Mouse (Mus musculus): Measurements from ENCODE around the gene C1qtnf6. TPM values are rescaled to one million over a fixed set of nuclear protein-coding genes. Genes with fewer than 3 reads are reported as not detected.
A peak's percentile ranks its signal among the peaks of the same experiment; 100 is the strongest.

Gene C1qtnf6
- total RNA-seq, 2 experiments from 2014 or later, result 0.46 to 5.3 TPM

DNA sequence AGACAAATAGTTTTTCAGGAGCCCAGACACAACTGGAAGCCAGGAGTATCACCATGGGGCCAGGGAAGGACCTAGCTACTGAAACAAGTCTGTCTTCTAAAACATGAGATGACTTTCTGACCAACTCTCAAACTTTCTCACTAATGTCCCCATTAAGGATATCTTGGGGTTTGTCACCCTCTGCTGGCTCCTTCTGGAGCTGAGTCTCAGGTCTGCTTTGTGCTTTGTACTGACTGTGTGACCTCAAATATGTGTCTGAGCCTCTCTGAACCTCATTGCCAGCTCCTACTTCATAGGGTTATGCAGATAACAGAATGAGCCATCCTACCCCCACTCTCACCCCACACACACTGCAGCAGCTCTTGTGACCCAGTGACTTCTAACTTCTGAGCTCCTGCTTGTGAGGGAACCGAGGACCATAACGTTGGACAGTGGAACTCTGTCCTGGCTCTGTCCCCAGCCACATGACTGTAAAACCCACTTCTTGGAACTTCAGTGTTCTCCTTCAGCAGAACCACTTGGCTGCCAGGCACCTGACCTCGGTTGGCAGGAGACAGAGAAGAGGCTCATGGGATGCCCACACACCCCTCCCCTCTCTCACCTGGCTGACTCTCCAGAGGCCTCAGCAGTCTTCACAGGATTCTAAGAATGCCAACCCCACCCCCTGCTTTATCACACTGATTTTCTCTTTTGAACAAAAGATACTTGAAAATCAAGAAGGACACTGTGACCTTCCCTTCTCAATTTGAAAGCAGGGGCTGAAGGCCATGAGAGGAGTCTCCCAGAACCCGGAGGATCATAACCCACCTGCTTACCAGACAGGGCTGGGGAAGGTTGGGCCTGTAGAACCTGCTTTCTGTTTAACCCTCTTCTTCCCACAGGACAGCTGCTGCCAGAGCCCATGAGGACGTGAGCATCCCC is 16.5 kb upstream of the C1qtnf6 start:
- peak; percentile 50 for ATAC-seq (replicated peaks; ENCODE audit: poor library complexity)

DNA sequence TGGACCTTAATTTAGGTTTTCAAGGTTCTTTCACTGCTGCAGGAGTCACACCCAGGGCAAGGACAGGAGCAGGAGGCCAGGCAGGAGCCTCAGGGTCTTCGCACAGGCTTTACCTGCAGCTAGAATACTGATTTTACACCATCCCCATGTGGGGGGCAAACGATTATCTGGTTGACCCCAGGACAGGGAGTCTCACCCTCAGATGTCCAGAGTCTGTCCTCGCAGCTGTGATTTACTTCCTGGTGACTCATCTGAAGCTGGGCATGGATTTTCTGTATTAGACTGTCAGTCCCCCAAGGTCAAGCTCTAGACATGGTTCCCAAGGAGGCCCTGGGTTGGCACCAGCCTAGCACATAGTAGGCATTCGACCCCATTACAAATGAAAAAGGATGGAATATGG is 14.8 kb upstream of the C1qtnf6 start:
- ATAC-seq (replicated peaks; ENCODE audit: poor library complexity), result no peak

DNA sequence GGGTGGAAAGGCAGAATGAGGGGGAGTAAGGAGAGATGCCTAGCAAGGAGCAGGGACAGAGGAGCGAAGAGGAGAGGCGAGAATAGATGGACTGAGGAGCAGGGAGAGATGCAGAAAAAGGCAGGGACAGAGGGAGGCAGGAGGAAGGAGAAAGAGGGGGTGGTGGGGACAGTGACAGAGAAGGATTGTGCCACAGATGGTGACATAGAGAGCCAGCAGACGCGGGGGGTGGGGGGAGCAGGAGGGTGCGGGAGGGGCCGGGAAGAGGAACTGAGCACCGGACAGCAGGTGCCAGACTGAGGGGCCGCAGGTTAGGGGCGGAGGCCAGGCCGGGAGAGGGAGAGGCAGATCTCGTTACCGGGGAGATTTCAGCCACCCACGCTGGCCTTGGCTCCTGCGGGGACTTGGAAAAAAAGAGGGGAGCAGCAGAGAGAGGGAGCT is 13.4 kb upstream of the C1qtnf6 start, which contains the start of gene Sstr3:
Gene Sstr3 (minus strand): TSS at position 125 of the 441 bp plus-strand sequence.
- 0 out of 2 replicates have a peak, but pooled peaks have one; percentile 24 for ATAC-seq (replicated peaks; ENCODE audit: poor library complexity)

DNA sequence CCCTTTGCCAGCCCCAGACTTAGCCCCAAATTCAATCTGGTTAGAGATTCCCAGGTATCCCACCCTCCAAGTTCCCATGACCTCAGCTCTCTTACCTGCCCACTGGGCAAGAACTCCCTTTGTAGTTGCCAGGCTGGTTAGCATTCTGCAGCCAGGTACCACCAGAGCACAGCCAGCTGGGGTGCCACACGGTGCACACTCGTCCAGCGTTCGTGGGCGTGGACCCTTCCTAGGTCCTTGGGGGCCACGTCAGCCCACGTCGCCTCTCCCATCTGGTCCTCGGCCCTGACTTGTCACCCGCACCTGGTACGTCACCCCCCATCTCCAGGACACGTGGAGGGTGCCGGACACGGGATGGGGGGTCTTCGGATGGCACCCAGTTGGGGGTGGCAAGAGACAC is 12.8 kb upstream of the C1qtnf6 start:
- ATAC-seq (replicated peaks; ENCODE audit: poor library complexity), result no peak

DNA sequence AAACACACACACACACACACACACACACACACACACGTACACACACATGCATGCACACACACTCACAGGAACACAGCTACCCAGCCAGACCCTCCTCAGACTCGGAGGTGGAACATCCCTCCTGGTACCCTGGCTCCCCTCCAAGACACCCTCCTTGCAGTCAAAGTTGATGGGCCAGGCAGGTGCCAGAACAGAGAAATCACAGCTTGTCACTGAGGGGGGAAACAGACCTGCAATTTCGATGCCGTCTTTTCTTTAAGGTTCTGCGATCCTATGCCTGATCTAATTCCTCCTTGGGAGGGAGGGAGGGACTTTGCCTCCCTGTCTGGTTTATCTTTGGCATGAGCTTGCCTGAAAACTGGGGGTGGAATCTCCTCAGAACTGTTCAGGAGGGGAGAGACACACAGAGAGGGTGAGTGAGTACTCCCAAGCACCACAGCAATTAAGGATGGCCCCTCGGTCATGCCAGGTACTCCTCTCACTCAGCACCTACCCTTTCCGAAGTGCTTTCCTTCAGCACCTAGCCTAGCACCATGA is 11.6 kb upstream of the C1qtnf6 start:
- no peak for ATAC-seq (replicated peaks; ENCODE audit: poor library complexity)

DNA sequence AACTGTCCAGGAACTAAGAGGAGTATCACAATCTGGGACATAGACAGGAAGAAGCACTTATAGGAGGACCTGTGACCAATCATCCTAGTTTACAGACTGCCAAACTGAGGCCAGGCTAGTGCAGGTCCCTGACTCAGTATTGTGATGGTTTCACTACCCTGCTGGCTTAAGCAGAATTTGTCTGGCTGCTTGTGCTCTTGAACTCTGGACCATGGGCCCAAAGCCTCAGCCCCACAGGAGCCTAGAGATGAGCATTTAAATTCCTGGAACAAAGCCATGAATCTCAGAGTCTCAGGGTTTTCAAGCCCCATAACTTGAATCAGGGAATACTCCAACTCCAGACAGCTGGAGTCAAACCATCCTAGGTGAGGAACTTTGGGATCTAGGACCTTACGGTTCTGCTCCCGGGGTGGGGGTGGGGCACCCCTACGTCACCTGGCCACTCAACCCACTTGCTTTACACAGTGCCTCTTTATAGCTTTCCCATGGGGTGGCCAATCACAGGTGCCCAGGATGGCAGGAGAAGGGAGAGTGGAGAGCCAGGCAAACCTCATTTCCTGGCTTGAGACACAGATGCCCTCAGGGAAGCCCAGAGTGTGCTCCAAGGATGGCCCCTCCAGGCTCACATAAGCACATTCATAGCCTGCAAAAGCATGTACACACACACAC is 11.0 kb upstream of the C1qtnf6 start:
- ATAC-seq (replicated peaks; ENCODE audit: poor library complexity), result no peak

DNA sequence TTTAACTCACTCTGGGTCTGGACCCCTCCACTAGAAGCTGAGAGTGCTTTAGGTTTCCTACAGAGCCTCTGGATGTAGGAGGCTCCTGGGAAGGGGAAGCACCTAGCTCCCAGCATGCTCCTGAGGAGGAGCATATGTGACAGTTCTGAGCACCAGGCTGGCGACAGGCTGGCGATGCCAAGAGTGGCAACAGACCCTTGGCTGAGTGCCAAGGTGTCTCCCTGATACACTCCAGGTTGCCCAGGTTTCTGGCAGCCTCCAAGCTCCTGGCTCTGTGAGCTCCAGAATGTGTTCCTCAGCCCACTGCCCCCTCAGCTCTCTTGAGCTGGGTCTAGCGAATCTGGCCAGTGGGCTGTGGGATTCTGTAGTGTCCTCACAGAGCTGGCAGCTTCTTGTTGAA is 10.4 kb upstream of the C1qtnf6 start:
- ATAC-seq (replicated peaks; ENCODE audit: poor library complexity), result no peak

DNA sequence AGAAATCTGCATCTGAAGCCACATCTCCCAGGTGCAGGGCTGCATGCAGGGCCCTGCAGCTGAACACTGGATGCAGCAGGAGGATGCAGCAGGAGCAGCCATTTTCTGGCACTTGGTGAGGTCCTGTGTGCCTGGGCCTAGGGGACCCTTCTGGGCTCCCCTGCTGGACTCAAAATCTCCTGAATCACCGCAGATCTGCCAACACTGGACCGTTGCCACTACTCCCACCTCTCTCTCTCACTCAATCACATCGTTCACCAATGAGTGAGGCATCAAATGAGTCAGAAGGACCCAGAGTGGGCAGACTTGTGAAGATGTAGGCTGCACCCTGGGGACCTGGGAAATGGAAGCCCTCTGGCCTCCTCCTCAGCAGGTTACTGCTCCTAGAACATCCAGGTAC is 9.8 kb upstream of the C1qtnf6 start:
- ATAC-seq (replicated peaks; ENCODE audit: poor library complexity), result no peak

DNA sequence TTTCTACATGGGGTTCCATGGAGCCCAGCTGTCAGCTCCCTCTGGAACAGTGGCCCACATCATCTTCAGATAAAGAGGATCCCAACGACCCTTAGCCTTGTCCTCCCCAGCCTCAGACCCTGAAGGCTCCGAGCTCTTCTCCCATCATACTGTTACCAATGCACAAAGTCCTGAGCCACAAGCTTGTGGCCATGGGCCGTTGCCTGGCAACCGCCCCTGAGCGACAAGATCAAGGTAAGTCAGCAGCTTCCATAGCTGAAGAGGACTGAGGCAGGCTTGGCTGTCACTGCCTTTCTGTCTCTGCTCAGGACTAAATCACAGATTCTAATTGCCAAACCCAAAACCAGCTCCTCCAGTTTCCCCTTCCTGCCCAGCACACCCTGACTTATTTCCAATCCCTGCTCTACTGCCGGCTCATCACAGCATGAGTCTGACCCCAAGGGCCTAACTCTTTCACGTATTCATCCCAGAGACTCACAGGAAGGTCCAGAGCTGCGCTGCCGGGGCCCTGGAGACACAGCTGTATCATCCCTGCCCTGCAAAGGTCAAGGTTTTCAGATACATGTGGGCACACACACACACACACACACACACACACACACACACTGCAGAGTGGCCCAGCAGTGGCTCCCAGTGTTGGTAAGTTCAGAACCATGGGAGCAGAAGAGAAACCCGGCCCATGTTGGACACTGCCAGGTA is 4.7 kb upstream of the C1qtnf6 start:
- no peak for ATAC-seq (replicated peaks; ENCODE audit: poor library complexity)

DNA sequence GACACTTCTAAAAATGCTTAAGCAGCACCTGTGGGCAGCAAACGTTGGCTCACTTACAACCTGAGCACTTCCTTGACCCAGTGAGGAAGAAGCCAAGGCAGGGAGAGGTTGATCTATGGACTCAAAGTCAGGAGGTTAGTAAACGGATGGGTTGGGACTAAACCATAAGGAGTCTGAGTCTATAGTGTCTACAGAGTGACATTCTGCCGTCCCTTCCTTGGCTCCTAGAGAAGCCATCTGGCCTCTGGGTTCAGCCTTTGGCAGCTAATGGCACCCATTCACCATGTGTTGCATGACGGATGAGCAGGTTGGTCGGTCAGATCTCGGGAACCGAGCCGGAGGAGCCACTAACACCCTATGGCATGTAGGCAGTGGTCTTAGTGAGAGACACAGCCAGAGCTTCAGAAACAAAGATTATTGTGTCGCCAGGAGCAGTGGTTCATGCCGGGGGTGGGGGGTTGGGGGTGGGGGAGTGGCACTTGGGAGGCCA is 2.2 kb upstream of the C1qtnf6 start:
- no peak for ATAC-seq (replicated peaks; ENCODE audit: poor library complexity)

DNA sequence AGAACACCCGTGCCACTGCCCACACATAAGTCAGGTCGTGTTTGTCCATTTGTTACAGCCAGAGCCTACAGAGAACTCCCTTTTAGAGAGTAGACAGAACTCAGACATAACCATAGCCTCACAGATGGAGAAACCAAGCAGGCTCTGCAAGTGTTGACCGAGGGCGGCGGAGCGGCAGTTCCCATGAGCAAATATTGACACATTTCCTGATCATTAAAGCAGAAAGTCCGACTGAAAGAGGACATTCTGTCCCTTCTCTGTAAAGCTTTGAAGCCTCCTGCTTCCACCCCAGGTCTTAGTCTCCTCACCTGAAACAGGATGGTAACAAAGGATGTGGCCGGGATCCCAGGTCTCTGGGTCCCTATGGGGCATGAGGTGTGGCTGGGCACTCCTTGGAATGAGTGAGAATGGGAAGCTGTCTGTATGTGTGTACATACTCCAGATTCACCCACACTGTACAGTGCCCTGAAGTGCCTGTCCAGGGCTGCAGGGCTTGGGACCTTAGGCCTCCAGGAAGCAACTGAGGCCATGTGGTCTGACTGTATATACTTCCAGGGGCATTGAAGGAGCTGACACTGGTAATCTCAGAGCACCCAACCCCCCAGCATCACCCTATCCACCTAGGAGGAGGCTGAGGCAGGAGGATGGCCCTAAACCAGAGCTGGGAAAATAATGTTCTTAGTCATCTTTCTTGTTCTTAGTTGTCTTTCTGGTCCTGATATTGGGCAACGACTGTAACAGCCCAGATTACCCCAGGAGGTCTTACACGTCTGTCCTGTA is 1.5 kb upstream of the C1qtnf6 start:
- no peak for ATAC-seq (replicated peaks; ENCODE audit: poor library complexity)

DNA sequence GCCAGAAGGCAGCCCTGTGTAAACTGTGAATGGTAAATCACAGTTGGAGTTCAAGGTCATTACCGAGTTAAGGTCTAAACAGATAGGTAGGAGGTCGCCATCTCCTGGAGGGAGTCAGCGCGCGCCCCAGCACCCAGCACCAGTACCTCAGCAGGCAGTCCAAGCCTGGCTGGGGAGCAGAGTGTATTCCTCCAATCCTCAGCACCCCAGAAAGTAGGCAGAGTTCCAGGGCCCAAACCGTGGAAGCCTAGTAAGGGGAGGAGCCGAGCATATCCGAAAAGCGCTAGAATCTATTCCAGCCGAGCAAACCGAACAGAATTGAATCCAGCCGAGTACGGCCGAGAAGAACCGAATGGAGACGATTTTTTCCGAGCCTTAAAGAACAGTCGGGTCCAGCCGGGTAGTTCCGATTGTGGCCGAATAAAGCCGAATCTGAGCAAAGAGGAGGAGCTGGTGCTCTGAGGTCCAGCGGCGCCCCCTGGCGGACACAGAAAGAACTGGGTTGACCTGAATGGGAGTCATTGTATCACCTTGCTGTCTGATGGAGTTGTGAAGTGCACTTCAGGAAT is 769 bp upstream of the C1qtnf6 start:
- peak; percentile 90 for ATAC-seq (replicated peaks; ENCODE audit: poor library complexity)

DNA sequence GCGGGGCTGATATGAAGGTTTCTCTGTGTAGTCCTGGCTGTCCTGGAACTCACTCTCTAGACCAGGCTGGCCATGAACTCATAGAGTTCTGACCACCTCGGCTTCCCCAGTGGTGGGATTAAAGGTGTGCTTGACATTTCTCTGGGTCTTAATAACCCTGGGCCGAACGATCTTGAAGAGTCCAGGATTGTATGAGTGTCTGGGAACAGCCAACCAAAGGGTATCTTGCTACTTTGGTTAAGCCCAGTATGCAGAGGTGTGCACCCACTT is 170 bp upstream of the C1qtnf6 start:
- ATAC-seq (replicated peaks; ENCODE audit: poor library complexity), result no peak

DNA sequence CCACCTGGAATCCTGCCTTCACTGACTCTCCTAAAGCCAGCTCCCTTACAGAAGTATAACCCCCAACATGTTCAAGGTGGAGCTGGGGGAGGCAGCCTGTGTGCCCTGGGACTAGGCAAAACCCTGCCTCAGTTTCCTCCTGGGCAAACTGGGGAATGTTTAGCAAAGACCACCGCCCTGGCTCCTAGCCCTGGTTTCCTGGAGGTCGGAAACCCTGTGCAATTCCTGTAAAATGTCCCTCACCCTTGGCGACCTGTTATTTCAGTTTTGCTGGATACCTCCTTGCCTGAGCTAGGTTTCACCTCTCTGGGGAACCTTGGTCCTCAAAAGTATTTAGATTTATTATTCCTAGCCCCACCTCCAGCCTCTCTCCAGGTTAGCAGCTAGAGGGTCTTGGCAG is 1.1 kb downstream of the C1qtnf6 start:
- no peak for ATAC-seq (replicated peaks; ENCODE audit: poor library complexity)

DNA sequence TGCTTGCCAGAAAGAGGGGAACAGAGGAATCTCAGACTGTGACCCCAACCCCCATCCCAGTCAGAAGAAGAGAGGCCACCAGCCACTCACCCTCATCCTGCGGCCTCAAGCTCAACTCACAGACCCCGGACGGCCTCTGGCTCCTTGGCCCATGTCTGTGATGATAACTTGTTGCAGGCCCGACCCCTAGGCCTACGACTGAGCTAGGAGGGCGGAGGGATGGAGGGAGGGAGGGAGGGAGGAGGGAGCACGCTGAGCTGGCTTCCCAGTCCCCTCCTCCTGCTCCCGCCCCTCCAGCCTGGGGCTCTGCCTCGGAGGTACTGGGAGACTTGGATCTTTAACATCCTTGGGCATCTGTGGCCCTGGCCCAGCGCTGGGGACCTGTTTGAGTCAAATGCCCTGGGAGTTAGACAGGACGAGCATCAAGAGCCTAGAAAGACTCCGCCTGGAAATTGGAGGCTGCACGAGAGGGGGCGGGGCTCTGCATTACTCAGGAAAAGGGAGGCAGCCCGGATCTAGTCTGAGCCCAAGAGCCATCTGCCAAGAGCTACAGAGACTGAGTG is 1.7 kb downstream of the C1qtnf6 start:
- no peak for ATAC-seq (replicated peaks; ENCODE audit: poor library complexity)

DNA sequence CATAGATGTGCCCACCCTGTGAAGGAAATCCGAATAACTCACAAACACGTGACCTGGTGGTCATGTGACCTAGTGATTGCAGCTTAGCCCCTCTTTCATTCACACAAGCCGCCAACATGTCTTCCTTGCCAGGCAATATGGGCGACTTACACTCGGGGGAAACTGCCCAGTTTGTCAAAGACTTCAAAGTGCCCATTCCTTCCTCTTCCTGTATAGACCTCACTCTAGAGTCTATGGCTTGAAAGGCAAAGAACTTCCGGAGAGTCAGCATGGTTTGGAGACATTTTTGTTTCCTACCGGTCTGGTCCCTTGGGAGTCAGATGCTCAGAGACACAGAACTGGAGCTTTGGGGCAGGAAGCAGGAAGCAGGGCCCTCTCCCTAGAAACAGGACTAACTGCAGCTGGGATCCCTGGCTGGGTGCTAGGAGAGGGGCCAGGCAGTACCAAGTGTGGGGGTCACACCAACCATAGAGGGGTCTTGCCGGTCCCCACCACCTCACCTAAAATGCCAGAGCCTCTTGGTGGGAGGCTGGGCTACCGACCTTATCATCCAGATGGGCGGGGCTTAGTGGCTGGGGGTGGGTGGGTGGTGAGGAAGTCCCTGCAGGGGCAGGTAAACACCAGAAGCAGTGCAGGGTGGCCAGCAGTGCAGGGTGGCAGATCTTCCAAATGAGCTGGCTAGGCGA is 2.3 kb downstream of the C1qtnf6 start:
- ATAC-seq (replicated peaks; ENCODE audit: poor library complexity), result no peak

DNA sequence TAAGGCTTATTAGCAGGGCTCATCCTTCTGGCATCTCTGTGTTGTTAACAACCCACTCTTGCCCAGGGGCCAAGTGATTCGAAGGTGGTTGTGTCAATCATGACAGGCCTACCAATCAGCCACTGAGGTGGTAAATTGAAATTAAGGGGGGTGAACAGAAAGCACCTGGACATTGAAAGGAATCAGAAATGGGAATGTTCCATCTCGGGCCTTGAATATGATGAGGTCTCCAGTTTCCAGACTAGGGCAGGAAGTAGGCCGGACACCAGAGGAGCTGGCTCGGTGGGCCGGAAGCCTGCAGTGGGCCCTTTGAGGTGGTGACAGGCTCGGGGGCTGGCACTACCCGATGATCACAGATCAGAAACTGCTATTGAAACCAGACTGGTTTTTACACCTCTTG is 3.2 kb downstream of the C1qtnf6 start:
- no peak for ATAC-seq (replicated peaks; ENCODE audit: poor library complexity)

DNA sequence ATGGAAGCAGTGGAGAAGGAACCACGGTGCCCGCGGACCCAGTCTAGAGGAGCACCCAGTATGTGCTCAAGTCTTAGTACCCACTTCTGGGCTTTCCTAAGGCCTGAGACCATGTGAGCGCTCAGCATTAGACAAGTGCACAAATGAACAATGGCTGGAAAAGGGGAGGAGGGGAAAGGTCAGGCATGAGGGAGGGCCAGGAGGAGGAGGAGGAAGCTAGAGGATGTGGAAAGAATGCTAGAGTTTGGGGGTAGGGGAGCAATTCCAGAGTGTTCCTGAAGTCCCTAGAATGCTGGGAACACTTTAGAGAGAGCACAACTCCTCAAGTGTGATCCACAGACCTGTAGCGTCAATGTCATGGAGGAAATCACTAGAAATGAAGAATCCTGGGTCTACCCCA is 7.1 kb downstream of the C1qtnf6 start:
- ATAC-seq (replicated peaks; ENCODE audit: poor library complexity), result no peak

DNA sequence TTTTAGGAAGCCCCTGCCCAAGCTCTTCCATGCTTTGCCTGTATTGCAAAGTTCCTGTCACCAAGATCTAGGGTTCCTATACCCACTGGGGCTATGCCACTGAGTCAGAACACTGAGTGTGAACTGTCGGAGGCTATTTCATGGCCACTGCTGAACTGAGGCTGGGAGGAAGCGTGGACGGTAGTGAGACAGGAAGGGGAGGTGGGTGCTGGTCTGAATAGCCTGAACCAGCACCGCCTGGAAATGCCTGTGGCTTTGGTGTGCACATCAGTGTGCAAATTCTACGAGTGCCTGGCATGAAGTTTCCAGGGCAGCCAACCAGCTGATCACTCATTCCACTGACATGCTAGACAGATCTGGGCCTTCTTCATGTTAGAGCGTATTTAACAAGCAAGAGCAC is 9.3 kb downstream of the C1qtnf6 start:
- ATAC-seq (replicated peaks; ENCODE audit: poor library complexity), result no peak

Measured in megakaryocyte progenitor cell, adult 5-6 weeks (primary cell).